Mouse (Mus musculus): ENCODE data around the gene Fbxl7.

The Fbxl7 gene

GRCm38 (mm10) chr15:26701949-26702675 is 193.3 kb downstream of the Fbxl7 start:
- no peak for DNase-seq (ENCODE audit: low read depth, low spot score)

GRCm38 (mm10) chr15:26693075-26693474 is 202.3 kb downstream of the Fbxl7 start:
- DNase-seq (ENCODE audit: low read depth, low spot score), result no peak

GRCm38 (mm10) chr15:26688472-26689104 is 206.8 kb downstream of the Fbxl7 start:
- no peak for DNase-seq (ENCODE audit: low read depth, low spot score)

- DNase-seq (ENCODE audit: low read depth, low spot score), result no peak
Observed at GRCm38 (mm10) chr15:26687729-26688128, 207.7 kb downstream of the Fbxl7 start.

DNA sequence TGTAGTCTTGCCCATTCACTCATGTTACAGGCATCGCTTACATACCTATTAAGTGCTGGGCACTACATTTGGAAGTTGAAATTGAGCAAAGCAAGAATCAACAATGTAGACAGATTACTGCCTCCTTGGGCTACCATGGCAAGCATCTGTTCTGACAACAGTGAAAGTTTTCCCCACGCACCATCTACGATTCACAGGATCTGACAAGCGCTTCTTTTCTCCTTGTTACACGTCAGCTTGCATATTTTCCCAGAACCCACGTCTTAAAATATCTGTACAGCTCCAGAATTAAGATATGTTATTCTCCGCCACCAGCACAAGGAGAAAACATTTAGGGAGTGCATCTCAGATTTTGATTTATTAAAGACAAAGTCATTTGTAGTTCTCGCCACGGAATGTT is 213.1 kb downstream of the Fbxl7 start:
- peak; percentile 62 for DNase-seq (ENCODE audit: low read depth, low spot score)

DNA sequence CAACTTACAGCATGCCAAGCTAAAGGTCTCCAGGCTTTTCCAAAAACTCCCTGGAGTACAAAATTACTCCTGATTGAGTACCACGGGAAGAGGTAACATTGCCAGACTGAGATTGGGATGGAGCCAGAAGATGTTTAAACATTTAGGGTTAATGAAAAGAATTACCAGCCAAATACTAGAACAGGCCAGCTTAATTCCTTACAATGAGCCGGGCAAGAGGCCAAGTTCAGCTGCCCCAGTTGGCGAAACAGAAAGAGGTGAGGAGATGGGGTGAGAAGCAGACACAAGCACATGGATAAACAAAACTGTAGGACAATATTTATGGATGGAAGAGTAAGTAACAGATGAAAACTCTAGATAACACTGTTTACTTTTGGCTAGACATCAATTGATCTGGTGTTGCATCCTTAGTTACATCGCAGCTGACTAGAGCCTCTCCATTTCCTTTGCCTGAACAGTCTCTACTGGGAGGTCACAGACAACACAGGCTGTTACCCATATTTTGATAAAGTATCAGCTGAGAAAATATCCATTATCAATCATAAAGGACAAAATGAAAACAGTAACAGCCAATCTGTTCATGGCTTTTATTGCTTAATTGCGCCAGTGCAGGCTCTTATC is 222.0 kb downstream of the Fbxl7 start:
- DNase-seq (ENCODE audit: low read depth, low spot score), result no peak

- DNase-seq (ENCODE audit: low read depth, low spot score), result peak; percentile 30
Observed at GRCm38 (mm10) chr15:26654988-26655387, 240.4 kb downstream of the Fbxl7 start.

DNA sequence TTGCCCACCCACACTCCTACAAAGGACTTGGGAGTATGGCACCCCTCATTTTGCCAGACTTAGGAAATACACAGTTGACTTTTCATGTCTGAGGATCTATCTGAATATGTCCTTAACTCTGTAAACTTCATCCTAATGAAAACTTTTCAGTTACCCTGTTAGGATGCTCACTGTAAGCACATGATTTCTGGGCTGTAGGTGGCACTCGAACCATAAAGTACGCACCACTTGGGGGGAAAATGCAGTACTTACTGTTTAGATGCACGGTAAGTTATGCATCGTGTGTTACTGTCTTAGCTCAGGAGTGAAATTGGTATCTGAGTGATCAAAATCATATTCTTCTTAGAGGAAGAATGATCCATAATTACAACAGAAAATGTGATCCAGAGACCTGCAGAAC is 252.8 kb downstream of the Fbxl7 start:
- DNase-seq (ENCODE audit: low read depth, low spot score), result peak; percentile 25

DNA sequence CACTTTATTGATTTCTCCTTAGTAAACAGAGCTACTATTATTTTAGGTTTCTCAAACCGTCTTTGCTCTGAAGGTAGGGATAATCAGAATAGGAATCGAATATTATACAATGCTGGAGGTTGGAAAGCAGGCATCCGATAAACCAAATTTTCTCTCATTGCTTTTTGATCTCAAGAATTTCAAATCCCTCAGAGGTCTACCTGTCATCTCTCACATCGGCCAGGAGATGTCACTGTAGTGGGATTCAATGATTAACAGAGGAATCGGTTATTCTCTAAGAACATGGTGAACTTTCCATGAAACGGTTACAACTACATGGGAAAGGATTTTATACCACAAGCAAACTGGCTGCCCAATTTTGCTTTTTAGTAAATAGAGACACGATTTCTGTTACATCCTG is 255.7 kb downstream of the Fbxl7 start:
- DNase-seq (ENCODE audit: low read depth, low spot score), result peak; percentile 61

GRCm38 (mm10) chr15:26635591-26635990 is 259.8 kb downstream of the Fbxl7 start:
- DNase-seq (ENCODE audit: low read depth, low spot score), result no peak

DNA sequence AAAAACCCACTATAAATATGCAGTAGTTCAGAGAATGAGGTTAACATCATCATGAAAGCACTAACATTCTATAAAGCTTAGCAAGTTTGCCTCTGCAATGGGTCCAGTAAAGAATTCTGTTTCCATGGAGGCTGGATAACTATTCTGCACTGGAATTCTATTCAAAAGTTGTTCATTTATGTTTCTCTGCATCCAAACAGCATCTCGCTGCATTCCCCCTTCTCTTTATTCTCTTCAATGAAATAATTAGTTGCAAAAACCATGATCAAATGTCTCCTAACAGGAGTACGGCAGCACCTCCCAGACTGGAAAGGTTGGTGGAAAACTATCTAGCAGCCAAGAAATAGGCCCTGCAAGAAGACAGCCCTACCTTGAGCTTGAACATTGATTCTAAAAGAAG is 267.2 kb downstream of the Fbxl7 start:
- no peak for DNase-seq (ENCODE audit: low read depth, low spot score)

GRCm38 (mm10) chr15:26623242-26623641 is 272.1 kb downstream of the Fbxl7 start:
- no peak for DNase-seq (ENCODE audit: low read depth, low spot score)

DNA sequence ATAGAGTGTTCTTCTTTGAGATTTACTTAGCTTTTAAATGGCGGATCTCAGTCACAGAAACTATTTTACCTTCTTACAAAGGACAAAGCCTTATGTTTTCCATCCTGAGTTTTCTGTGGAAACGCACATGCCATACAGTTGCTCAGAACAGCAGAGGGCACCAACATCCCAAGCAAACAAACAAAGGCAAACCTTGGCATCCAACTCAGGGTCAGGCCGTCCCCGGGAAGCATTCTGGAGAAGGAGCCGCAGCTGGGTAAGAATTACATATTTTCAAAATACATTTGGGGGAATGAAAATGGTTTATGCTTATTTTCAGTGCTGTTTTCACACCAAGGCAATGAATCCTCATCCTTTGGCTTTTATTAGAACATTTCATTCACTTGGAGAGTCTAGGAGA is 275.1 kb downstream of the Fbxl7 start:
- DNase-seq (ENCODE audit: low read depth, low spot score), result peak; percentile 74

DNA sequence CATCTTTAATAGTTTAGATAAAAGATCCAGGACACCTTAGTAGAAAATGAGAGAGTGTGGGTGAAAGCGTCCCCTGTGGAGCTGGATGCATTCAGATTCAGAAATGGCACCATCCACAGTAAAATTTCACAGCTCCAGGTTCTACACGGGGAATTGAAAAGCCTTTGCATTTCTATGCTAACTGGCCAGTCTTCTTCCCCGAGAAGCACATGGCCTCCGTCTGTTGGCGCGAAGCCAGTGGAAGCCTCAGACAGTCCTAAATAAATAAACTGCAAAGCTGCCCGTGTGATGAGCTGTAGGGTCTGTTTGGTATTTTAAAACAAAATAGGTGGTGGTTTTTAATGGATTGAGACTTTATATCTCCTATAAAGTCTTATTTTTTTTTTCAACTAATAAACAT is 276.2 kb downstream of the Fbxl7 start:
- peak; percentile 16 for DNase-seq (ENCODE audit: low read depth, low spot score)

- DNase-seq (ENCODE audit: low read depth, low spot score), result no peak
Observed at GRCm38 (mm10) chr15:26596239-26596638, 299.1 kb downstream of the Fbxl7 start.

DNA sequence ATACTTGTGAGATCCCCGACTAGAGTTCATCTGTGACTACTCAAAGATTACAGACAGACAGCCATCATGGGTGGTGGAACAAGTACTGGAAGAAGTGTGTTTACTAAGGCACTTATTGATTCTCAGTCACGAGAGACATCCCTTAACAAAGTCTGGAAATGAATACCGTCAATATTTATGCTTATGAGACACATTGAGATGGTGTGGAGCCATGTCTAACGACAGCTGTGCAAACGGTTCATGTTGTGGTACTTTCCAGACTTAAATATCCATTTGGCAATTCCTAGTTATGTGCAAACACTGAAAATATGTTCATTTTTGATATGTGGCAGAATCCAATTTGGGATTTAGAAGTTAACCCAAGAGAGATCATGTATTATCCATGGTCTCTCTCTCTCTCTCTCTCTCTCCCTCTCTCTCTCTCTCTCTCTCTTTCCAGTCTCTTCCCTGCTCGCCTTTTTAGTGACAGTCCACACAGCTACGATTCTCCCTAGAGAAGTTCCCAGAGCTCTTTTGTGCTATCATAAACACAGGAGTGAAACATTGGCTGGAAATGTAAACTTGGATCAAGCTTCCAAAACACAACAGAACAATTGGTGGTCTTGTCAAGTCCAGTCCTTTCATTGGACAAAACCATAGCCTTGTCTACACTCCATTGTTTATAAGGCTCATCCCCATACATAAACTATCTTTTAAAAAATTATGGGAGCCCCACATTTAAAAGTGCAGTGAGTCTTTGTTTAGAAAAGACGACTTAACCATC is 315.3 kb downstream of the Fbxl7 start:
- no peak for DNase-seq (ENCODE audit: low read depth, low spot score)

- DNase-seq (ENCODE audit: low read depth, low spot score), result no peak
Observed at GRCm38 (mm10) chr15:26578500-26578899, 316.9 kb downstream of the Fbxl7 start.

DNA sequence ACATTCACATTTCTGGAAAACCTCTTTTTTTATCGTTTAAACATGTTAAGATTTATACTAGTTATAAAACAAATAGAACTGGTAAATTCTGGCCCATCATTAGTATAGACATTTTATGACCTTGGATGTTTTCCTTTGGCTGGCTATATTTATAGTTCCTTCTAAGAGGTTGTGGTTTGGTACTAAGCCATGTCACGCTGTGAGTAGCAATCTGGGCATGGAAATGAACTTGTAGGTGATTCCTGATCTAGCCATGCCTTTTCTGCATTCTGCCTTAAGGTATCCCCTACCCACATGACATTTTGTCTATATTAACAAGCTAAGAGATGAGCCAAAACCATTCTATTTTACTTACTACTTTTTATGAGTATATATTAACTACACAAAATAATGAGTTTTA is 329.3 kb downstream of the Fbxl7 start:
- DNase-seq (ENCODE audit: low read depth, low spot score), result peak; percentile 11

GRCm38 (mm10) chr15:26553620-26554019 is 341.8 kb downstream of the Fbxl7 start:
- no peak for DNase-seq (ENCODE audit: low read depth, low spot score)

GRCm38 (mm10) chr15:26533997-26534700 is 361.2 kb downstream of the Fbxl7 start:
- no peak for DNase-seq (ENCODE audit: low read depth, low spot score)

- DNase-seq (ENCODE audit: low read depth, low spot score), result peak; percentile 12
Observed at GRCm38 (mm10) chr15:26519220-26519631, 376.2 kb downstream of the Fbxl7 start.

DNA sequence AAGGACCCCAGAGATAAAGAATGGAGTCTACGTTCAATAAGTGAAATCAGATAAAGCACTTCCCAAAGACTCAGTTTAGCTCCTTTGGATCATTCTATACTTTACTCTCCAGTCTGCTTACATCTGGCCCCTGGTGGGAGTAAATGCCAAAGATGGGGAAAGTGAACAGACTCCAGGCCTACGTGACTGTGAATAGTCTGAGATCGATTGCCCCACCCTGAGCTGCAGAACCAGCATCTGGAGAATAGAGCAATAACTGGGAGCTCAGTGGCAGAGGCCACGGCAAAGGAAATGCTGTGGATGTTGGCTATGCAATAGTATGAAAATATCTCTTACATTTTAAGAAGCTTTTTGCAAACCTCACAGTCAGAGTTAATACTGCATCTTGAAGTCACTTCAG is 394.4 kb downstream of the Fbxl7 start:
- DNase-seq (ENCODE audit: low read depth, low spot score), result no peak
